Mouse (Mus musculus): Measurements from ENCODE around the gene Epb41l1. TPM values are rescaled to one million over a fixed set of nuclear protein-coding genes. Genes with fewer than 3 reads are reported as not detected.

Gene Epb41l1
- polyA plus RNA-seq, 1 experiment, result 226 TPM

GRCm38 (mm10) chr2:156468890-156469289 is 48.2 kb downstream of the Epb41l1 start:
- TF ChIP-seq POLR2A (IDR thresholded peaks at IDR 0.05; ENCODE audit: extremely low read depth, insufficient read depth, low read length) (no peak), CTCF (IDR thresholded peaks at IDR 0.05; ENCODE audit: extremely low read depth, insufficient read depth, low read length) (no peak)
- H3K27ac ChIP-seq (ENCODE audit: insufficient read depth, low read length), result no peak overlapping the region
- no peak overlapping the region for H3K4me3 ChIP-seq (ENCODE audit: insufficient read depth, low read length)
- no peaks in the 10 kb centered on the region for H3K4me1 ChIP-seq (ENCODE audit: control insufficient read depth, insufficient read depth, low read length)

- Histone ChIP-seq H3K4me1 (ENCODE audit: control insufficient read depth, insufficient read depth, low read length) (no peaks in the 10 kb centered on the region), H3K4me3 (ENCODE audit: insufficient read depth, low read length) (no peak overlapping the region), H3K27ac (ENCODE audit: insufficient read depth, low read length) (no peak overlapping the region)
- TF ChIP-seq POLR2A (IDR thresholded peaks at IDR 0.05; ENCODE audit: extremely low read depth, insufficient read depth, low read length) (no peak), CTCF (IDR thresholded peaks at IDR 0.05; ENCODE audit: extremely low read depth, insufficient read depth, low read length) (no peak)
Measured at GRCm38 (mm10) chr2:156469508-156469907, 48.8 kb downstream of the Epb41l1 start.

- Histone ChIP-seq H3K4me1 (ENCODE audit: control insufficient read depth, insufficient read depth, low read length) (no peaks in the 10 kb centered on the region), H3K4me3 (ENCODE audit: insufficient read depth, low read length) (no peak overlapping the region), H3K27ac (ENCODE audit: insufficient read depth, low read length) (no peak overlapping the region)
- no peak for TF ChIP-seq CTCF (IDR thresholded peaks at IDR 0.05; ENCODE audit: extremely low read depth, insufficient read depth, low read length)
- no peak for TF ChIP-seq POLR2A (IDR thresholded peaks at IDR 0.05; ENCODE audit: extremely low read depth, insufficient read depth, low read length)
Measured at GRCm38 (mm10) chr2:156470938-156471337, 50.2 kb downstream of the Epb41l1 start.

GRCm38 (mm10) chr2:156472336-156472735 is 51.6 kb downstream of the Epb41l1 start:
- TF ChIP-seq CTCF (IDR thresholded peaks at IDR 0.05; ENCODE audit: extremely low read depth, insufficient read depth, low read length) (no peak), POLR2A (IDR thresholded peaks at IDR 0.05; ENCODE audit: extremely low read depth, insufficient read depth, low read length) (no peak)
- Histone ChIP-seq H3K27ac (ENCODE audit: insufficient read depth, low read length) (no peak overlapping the region), H3K4me3 (ENCODE audit: insufficient read depth, low read length) (no peak overlapping the region), H3K4me1 (ENCODE audit: control insufficient read depth, insufficient read depth, low read length) (no peaks in the 10 kb centered on the region)

GRCm38 (mm10) chr2:156473696-156474095 is 53.0 kb downstream of the Epb41l1 start:
- no peak for TF ChIP-seq POLR2A (IDR thresholded peaks at IDR 0.05; ENCODE audit: extremely low read depth, insufficient read depth, low read length)
- TF ChIP-seq CTCF (IDR thresholded peaks at IDR 0.05; ENCODE audit: extremely low read depth, insufficient read depth, low read length), result no peak

GRCm38 (mm10) chr2:156474111-156474510 is 53.4 kb downstream of the Epb41l1 start:
- Histone ChIP-seq H3K4me3 (ENCODE audit: insufficient read depth, low read length) (no peak overlapping the region), H3K27ac (ENCODE audit: insufficient read depth, low read length) (no peak overlapping the region), H3K4me1 (ENCODE audit: control insufficient read depth, insufficient read depth, low read length) (no peaks in the 10 kb centered on the region; the same call in 1 of the 2 replicates)
- TF ChIP-seq CTCF (IDR thresholded peaks at IDR 0.05; ENCODE audit: extremely low read depth, insufficient read depth, low read length) (no peak), POLR2A (IDR thresholded peaks at IDR 0.05; ENCODE audit: extremely low read depth, insufficient read depth, low read length) (no peak)

More at GRCm38 (mm10) chr2:156473696-156474095, 53.0 kb downstream of the Epb41l1 start:
- no peak overlapping the region for H3K4me3 ChIP-seq (ENCODE audit: insufficient read depth, low read length)
- H3K4me1 ChIP-seq (ENCODE audit: control insufficient read depth, insufficient read depth, low read length), result no peaks in the 10 kb centered on the region; the same call in 1 of the 2 replicates
- no peak overlapping the region for H3K27ac ChIP-seq (ENCODE audit: insufficient read depth, low read length)

GRCm38 (mm10) chr2:156474891-156475284 is 54.2 kb downstream of the Epb41l1 start:
- Histone ChIP-seq H3K4me1 (ENCODE audit: control insufficient read depth, insufficient read depth, low read length) (peaks cover 3% of the 10 kb centered on the region), H3K4me3 (ENCODE audit: insufficient read depth, low read length) (peak overlapping the region; percentile 75), H3K27ac (ENCODE audit: insufficient read depth, low read length) (peak overlapping the region; percentile 92)
- no peak for TF ChIP-seq POLR2A (IDR thresholded peaks at IDR 0.05; ENCODE audit: extremely low read depth, insufficient read depth, low read length)
- TF ChIP-seq CTCF (IDR thresholded peaks at IDR 0.05; ENCODE audit: extremely low read depth, insufficient read depth, low read length), result no peak

- peaks cover 5% of the 10 kb centered on the region for H3K4me1 ChIP-seq (ENCODE audit: control insufficient read depth, insufficient read depth, low read length)
- peak overlapping the region; percentile 75 for H3K4me3 ChIP-seq (ENCODE audit: insufficient read depth, low read length)
- TF ChIP-seq CTCF (IDR thresholded peaks at IDR 0.05; ENCODE audit: extremely low read depth, insufficient read depth, low read length) (no peak), POLR2A (IDR thresholded peaks at IDR 0.05; ENCODE audit: extremely low read depth, insufficient read depth, low read length) (peak; percentile 71)
- H3K27ac ChIP-seq (ENCODE audit: insufficient read depth, low read length), result peak overlapping the region; percentile 94
Measured at GRCm38 (mm10) chr2:156475285-156476110, 54.8 kb downstream of the Epb41l1 start.

GRCm38 (mm10) chr2:156476111-156476747 is 55.5 kb downstream of the Epb41l1 start:
- peak overlapping the region; percentile 75 for H3K4me3 ChIP-seq (ENCODE audit: insufficient read depth, low read length)
- peak overlapping the region; percentile 94 for H3K27ac ChIP-seq (ENCODE audit: insufficient read depth, low read length)
- TF ChIP-seq POLR2A (IDR thresholded peaks at IDR 0.05; ENCODE audit: extremely low read depth, insufficient read depth, low read length), result no peak
- TF ChIP-seq CTCF (IDR thresholded peaks at IDR 0.05; ENCODE audit: extremely low read depth, insufficient read depth, low read length), result no peak
- peaks cover 5% of the 10 kb centered on the region for H3K4me1 ChIP-seq (ENCODE audit: control insufficient read depth, insufficient read depth, low read length)

All from cortical plate, adult 2 months (tissue).